Mouse (Mus musculus): ENCODE measurements around the gene Trip13.

Trip13 gene

DNA sequence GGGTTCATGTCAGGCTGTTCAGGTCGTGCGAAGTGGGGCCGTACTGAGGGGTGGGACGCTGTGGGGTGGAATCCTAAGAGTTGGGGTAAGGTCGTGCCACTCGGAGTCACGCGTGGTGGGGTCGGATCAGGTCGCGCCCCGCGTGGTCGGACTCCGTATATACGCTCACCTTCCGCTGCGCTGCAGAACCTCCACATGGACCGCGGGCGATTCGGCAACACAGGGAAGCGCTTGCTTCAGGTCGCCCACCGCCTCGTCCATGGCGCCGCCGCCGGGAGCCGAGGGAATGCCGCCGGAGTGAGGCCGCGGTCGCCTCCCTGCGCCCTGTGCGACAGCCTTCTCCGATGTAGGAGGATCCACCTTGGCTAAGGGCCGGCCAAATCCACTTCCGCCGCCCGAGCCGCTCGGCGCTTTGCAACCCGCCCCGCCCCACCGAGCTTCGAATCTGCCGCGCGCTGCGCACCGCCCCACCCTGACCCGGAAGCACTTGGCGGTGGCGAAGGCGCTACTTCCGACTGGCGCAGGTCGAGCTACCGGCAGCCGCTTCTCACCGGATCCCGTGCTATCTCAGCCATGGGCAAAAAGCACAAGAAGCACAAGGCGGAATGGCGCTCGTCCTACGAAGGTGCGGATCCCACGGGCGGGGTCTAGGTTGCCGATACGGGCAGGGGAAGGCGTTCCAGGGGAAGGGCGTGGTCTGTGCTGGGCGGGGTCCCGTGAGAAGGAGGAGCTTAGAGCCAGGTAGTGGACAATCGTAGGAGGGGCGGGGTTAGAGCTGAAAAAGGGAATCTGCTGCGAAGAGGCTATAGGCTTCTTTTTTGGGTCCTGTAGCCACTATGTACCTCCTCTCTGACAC is at the start of gene Trip13, which contains the start of gene Brd9:
Gene Trip13 (minus strand): TSS at position 464 of the 856 bp plus-strand sequence.
Gene Brd9 (plus strand): TSS at position 491 of the 856 bp plus-strand sequence.
- DNase-seq (ENCODE audit: low read depth, low spot score): peak; percentile 94

DNA sequence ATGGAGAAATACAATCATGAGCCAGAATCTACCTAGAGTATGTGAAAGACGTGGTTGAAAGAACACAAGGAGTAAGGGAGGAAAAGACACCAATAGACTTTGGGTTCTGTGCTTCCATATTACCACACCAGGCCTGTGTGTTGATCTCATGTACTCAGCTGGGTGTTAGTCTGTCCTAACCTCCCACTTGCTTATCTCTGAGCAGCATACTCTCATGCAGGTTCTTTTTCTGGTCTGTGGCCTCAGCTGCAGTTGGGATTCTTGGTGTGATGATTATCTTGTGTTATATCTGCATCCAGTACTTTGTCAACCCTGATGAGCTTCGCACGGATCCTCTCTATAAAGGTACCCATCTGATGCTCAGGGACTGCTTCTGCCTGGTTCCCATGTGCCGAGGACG is 39.4 kb upstream of the Trip13 start:
- no peak for DNase-seq (ENCODE audit: low read depth, low spot score)

DNA sequence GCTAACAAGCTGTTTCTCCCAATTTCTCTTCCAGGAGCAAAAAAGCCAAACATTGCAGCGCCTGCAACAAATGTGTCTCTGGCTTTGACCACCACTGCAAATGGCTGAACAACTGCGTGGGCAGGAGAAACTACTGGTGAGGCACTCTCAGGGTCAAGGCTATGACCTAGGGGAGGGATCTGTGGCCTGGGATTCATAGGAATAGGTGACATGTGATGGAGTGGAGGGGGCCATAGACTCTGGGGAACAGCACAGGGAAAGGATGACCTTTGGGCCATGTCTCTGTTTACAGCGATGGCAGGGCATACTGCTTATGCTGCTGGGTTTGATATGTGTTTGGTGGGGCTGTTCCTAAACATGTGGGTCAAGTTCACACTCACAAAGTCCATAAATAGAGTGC is 36.9 kb upstream of the Trip13 start:
- DNase-seq (ENCODE audit: low read depth, low spot score): no peak

DNA sequence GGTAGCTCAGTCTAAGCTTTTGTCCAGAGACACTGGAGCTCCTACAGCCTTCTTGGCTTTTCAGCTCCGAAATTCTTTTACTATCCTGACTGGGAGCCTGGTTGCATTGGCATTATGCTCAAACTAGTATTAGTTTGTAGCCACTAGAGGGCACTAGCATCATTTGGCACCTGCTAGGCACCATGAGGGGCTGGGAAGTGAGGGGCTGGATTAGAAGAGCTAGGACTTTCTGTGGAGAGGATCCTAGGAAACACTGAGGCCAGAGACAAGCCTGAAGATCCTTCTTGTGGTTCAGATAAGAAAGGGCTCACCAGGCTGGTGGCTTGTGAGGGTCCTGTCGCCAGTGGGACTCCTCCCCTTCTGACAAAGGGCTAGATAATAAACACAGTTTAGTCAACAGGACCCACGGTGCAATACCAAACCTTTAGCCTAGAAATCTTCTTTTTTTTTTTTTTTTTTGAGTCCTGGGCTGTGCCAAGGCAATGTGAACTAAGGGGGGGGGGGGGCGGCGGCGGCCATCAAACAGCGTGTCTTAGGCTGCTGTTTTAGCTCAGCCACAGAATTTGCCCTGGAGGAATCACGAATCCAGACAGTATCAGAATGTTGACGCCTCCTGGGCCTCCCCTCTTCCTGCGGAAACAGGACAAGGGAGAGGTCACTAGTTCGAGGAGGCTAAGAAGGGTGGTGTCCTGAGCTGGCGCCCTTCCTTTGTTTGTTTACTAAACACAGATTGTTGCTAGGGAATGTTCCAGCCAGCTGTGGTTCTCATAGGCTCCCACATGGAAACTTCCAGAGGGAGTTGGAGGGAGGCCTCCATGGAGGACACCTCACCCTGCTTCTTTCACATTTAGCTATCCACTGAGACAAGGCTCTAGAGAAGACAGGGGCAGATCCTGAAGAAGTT is 33.2 kb upstream of the Trip13 start:
- peak; percentile 30 for DNase-seq (ENCODE audit: low read depth, low spot score)

DNA sequence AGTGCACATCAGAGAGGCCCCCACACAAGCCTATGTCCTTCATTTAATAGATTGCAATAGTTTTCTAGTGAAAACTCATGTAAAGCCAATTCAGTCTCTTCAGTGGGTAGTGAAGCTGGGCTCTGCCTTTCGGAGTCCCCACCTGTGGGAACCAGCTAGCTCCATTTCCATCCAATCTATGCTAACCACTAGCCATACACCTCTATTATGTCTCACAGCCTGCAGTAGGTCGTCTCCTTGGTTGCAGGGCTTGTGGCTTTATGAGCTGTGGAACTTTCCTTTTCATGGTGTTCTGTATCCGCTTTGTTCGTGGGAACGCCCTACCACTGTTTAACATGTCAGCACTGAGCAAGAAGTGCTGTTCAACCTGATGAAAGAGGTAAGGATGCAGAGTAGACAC is 26.0 kb upstream of the Trip13 start, which contains the start of gene Zdhhc11:
Gene Zdhhc11 (plus strand): TSS at position 301 of the 400 bp plus-strand sequence.
- DNase-seq (ENCODE audit: low read depth, low spot score): no peak

DNA sequence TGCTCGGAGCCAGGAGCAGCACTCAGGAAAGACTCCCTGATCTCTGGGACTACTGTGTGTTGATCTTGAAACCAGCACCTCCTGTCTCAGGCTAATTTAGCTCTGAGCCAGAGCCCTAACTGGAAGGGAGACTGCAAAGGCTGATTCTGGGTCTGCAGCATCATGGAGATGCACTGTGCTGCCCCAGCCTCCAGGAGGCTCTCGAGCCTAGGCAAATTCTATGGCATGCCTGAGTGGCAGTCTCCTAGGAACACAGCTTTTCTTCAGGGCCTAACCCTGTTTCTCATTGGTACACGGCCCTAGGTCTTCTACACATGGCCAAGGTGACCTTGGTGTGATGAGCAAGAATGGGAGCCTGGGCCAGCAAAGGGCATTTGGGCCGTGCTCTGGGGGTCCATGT is 23.6 kb upstream of the Trip13 start:
- no peak for DNase-seq (ENCODE audit: low read depth, low spot score)

DNA sequence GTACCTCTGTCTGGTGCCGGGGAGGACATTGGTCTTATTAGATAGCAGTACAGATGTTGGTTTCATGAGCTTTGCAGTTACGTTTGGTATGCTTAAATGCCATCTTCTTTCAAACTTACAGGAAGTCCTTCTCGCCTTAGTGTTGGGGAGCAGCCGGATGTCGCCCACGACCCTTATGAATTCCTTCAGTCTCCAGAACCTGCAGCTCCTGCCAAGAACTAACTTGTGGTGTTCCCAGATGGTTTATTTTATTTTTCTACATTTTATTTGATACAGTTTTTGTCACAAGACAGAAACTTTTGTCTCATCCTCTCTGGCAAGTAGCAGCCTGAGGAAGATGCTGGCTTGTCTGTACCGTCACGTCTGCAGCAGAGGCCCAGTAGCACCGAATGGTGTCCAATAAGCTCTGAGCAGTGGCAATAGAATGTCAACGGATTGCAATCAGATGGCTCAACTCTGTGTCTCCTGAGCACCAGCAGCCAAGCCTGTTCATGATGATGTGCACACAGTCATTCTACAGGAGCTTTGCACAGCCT is 22.6 kb upstream of the Trip13 start:
- no peak for DNase-seq (ENCODE audit: low read depth, low spot score)

DNA sequence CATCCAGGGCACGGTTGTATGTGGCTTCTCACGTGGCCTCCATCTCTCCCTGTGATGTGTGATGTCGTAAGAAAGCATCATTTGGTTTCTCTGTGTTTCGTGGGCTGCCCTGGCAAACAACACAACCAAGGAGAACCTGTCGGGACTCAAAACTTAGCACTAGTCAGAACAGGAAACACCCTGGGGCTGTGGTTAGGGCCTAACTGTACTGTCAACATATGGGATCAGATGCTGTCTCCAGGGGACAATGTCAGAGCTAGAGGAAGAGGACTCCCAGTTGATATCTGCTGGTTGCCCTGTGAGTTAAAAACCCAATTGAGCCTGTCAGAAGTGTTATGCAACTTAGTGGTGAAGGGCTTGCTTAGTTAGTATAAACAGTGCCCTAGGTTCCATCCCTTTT is 17.9 kb upstream of the Trip13 start:
- no peak for DNase-seq (ENCODE audit: low read depth, low spot score)

DNA sequence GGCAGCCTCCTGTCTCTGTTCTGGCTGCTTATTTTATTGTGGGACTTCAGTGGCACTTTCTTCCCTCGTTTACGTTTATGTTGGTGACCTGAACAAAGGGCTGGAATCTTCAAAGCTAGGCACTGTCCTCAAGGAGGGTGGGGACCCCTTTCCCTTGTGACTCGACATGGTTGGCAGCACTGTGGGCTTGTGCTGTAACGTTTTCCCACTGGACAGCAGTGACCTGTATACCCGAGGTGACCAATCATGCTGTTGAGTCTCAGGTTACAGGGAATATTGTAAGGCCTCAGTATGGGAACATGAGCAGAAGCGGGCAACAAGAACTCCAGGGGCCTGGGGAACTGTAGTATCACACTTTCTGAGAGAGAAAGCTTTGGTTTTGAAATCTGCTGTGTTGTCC is 17.1 kb upstream of the Trip13 start:
- DNase-seq (ENCODE audit: low read depth, low spot score): no peak

DNA sequence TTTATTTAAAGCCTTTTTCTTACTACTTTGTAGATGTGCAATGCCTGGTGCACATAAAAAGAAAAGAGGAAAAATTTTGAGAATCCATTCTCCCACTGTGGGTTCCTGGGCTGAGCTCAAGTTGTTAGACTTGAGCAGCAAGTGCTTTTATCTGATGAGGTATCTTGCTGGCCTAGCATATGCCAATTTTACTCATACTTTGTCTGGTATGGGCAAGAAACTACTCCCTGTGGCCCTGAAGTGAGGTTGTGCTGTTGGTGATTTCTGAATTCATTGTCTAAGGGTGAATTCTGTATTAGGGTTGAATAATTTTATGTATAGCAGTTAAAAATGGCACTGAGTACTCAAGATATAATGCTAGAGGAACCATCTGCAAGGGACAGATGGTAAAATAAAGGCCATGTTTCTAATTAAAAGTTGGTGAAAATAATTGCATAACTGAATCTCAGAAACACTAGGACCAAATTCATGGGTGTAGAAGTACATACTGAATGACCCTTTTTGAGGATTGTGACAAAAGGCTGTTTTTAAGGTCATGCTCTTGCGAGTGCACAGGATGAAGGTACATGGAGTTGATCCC is 16.1 kb upstream of the Trip13 start:
- DNase-seq (ENCODE audit: low read depth, low spot score): no peak

DNA sequence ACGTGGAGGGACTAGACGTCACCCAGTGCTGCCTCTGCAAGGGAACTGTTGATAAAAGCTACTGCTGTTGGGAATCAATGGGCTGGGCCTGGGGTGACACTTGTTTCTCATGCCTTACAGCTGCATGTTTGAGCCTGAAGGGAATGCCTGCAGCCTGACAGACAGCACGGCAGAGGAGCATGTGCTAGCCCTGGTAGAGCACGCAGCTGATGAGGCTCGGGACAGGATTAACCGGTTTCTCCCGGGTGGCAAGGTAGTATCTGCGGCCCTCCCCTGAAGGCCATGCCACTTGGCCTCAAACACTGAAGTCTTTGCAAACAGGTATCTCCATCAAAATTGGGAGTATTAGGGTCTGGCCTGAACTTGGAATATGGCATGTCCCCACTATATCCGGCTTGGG is 7.0 kb upstream of the Trip13 start:
- DNase-seq (ENCODE audit: low read depth, low spot score): no peak

DNA sequence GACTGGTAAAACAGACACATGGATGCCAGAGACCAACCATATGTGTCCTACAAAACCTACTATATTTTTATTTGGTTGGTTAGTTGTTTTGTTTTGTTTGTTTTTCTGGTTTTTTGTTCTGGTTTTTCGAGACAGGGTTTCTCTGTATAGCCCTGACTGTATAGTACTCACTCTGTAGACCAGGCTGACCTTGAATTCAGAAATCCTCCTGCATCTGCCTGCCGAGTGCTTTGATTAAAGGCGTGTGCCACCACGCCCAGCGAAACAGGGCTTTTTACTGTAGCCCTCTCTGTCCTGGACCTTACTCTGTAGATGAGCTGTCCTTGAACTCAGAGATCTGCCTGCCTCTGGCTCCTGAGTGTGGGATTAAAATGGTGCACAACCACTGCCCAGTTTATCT is 1.5 kb upstream of the Trip13 start:
- DNase-seq (ENCODE audit: low read depth, low spot score): no peak

DNA sequence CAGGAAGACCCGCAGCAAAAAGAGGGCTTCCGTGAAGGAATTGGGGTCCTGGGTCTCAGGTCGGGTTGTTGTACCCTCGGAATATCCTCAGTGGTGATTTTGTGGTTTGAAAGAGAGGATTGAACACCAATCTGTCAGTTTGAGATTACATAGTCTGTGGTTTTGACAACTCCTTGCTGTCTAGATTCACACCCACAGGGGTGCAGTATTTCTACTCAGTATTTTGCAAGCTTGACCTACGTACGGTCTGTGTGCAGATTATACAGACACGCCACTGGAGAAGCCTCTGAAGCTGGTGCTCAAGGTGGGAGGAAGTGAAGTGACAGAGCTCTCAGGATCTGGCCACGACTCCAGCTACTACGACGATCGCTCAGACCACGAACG is 585 bp upstream of the Trip13 start:
- no peak for DNase-seq (ENCODE audit: low read depth, low spot score)

DNA sequence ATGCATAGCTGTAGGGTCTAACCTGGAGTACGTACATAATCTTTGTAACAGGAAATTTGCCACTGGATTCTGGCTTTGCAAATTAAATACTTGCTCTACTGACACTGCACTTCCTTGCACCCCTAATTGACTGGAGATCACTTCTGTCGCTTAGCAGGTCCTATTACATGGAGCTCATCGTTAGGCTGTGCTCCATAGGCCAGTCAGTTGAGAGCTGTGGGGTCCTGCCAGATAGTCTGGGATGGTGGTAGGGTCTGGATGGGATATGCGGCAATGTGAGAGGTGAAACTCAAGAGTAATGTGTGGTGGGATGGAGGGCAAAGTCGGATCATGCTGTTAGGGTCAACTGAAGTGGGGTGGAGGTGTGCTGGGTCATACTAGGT is 655 bp downstream of the Trip13 start:
- no peak for DNase-seq (ENCODE audit: low read depth, low spot score)

DNA sequence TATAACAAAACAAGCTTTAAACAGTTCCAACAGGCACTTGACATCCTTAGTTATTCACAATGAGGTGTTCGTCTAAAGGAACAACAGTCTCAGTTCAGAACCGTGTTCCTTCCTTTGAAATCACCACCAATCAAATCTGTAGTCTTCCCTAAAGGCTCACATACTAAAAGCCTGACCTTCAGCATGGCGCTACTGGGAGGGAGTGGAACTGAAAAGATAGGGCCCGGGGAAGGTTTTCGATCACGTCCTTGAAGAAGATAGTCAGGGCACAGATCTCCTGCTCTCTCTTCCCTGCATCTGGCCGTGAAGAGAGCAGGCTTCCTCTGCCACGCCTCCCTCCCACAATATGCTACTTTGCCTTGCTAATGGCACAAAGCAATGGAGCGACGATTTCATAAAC is 5.4 kb downstream of the Trip13 start:
- no peak for DNase-seq (ENCODE audit: low read depth, low spot score)

DNA sequence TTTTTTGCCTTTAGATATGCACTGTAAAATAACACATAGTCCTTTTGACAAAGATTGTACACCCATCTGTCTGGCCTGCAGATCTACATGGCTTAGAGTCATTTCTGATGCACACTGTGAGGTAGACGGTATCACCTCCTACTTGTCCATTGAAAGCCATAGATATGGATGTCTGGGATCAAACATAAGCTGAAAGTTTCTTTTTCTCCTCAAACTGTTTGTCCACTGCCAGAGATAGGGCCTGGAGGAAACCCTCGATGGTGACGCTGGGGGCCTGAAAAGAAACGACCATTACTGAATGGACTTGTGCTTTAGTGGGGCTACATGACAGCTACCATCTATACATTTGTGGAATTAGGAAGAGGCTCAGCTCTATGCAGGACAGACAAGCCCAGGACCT is 24.5 kb downstream of the Trip13 start:
- no peak for DNase-seq (ENCODE audit: low read depth, low spot score)

DNA sequence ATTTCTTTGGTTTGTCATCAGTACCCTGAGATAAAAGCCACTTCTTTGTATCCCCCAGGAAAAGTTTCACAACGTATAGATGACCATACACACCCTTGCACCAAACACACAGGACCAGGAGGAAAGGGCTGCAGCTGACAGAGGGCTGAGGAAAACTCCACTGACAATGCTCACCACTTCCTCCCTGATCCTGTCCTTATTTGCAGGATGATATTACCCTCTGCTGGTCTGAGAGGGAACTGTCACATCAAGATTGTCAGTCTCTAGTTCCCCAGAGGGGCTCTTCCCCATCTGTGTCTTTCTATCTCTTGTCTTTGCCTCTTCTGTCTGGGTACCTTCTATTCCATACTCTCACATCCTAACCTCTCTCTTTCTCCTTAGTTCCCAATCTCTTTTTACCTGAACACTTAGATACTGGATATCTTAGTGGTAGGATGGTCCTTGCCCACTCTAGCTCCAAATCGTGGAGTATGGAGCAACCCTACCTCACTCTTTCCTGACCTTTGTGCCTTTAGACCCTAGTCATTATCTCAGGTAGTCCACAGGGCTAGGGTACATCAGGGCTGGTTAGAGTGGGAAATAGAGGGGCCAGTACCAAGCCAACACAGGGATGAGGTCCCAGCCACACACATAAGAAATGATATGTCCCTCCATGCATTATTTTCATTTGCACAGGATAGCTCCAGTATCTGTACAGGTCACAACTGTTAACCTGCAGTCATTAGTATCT is 29.7 kb downstream of the Trip13 start:
- DNase-seq (ENCODE audit: low read depth, low spot score): peak; percentile 47

DNA sequence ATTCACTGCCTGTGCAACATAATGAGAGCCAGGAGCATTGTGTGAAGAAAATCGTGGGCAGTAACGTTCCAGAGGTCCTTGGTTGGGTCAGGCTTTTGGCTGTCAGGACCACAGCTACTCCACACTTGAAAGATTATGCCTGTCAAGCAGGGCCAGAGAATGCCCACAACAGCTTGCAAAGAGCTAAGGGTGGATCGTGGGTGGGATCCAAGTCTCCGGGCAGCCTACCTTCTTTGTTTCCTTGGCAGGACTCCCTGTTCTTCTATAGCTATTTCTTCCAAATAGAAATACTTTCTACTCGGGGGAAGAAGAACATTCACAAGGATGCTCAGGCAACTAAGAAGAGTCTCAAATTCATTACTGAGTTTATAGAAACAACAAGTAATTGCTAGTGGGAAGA is 30.4 kb downstream of the Trip13 start:
- DNase-seq (ENCODE audit: low read depth, low spot score): no peak

DNA sequence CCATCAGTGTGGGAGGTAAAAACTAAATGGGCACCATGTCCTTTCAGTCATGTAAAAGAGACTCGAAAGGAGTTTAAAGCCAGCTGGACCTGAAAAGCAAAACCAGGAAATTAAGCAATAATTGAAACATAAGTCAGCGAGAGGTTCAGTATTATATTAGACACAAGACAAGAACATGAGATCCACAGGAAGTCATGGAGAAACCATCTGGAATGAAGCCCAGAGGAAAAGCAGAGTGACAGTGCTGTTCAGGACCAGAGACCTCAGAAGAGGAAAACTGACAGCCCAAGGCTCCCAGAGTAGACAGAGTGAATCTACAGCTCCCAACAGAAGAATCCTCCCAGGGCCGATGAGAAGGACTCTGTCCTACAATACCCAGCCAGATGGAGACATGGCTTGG is 40.0 kb downstream of the Trip13 start:
- no peak for DNase-seq (ENCODE audit: low read depth, low spot score)

DNA sequence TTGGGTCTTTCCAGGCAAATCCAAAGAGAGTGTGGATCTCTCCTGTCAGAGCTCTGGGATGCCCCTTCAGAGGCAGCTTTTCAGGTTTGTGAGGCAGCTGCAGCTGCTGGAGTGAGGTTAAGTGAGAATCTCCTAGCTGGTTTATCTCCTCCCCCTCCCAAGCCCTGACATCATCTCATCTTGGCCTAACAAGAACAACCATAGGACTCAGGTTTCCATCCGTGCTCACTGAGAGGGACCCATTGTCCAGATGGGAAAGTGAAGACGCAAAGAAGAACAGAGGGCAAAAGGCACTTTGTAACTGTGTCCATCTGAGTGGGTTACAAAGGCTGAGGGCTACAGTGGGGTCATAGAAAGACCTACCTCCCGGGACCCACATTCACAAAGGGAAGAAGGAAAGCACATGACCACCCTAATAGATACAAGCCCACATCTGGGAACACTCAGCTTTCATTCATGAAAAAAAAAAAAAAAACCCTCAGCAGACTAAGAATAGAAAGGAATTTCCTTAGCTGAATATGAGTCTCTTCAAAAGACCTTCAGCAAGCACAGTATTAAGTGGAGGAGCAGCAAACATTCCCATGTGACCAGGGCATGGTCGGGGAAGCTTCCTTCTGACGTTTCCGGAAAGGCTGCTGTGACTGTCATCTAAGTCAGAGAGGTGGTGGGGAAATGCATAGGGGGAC is 44.9 kb downstream of the Trip13 start:
- DNase-seq (ENCODE audit: low read depth, low spot score): no peak

DNA sequence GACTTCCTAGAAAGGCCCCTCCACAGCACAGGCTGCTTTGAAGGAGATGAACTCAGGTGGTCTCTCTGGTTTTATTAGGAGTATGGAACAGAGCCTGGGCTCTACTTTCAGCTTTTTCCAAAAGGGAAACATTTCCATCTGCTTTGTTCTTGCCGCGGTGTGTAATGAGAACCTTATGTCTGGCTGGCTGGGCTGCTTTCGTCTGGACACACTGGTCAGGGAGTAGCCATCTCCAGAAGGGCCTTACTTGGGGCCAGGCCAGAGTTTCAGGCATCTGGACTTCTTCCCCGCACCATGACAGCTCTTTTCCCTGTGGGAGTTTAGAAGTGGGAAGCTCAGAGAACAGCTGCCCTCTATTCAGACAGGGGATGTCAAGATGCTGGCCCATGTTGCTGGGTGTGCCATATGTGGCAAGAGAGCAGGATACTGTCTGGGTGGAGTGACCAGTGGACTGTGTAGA is 50.1 kb downstream of the Trip13 start:
- no peak for DNase-seq (ENCODE audit: low read depth, low spot score)
